Mouse (Mus musculus): ENCODE results near the gene Myo1b. TPM values are rescaled to one million over a fixed set of nuclear protein-coding genes. Genes with fewer than 3 reads are reported as not detected.

Myo1b gene
- polyA plus RNA-seq, 1 experiment from 2014 or later = 87.7 TPM

DNA sequence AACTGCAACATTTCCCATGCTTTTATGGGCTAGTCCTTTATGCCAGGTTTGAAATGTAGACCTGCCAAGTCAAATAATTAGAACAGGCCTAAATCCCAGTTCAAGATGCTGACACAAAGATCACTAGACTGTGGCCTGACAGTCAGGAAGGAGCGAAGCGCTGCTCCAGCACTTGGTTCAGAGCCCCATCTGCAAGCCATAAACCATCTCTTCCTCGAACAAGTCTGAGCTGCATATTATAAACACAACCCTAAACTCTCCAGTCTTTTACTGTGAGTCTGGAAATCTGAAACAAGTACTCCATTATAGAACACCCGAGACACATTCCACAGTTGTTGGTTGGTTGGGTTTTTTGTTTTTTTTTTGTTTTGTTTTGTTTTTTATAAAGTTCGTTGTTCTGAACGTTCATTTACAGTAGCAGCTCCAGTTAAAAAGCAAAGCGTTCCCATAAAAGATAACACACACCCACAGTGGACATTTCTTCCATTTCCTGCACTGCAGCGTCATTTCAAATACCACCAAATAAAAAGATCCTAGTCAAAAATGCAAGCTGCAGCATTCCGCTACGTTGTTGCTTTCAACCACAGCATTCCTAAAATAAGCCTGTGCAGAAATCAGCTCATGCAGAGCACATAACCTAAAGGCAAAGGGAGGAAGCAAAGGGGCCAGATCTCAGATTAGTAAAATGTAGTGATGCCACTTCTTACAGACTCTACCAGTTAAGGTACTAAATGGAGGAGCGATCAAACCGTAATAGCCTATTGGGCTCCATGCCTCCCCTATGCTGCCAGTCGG, 94.0 kb downstream of the Myo1b start:
- Histone ChIP-seq H3K27me3 (replicated peaks; ENCODE audit: control insufficient read depth, insufficient read depth, low read length) (no peaks in the 10 kb centered on the region), H3K9me3 (ENCODE audit: control insufficient read depth, low read length) (no peaks in the 10 kb centered on the region), H3K27ac (replicated peaks; ENCODE audit: low read depth, low read length) (peak overlapping the region; percentile 65), H3K4me1 (ENCODE audit: control insufficient read depth, insufficient read depth, low read length) (peaks cover 25% of the 10 kb centered on the region), H3K9ac (ENCODE audit: low read depth, low read length) (no peak overlapping the region), H3K4me3 (ENCODE audit: low read depth, low read length) (no peak overlapping the region), H3K36me3 (ENCODE audit: control insufficient read depth, insufficient read depth, low read length) (0 out of 2 replicates have a peak, but pooled peaks cover 5% of the 10 kb centered on the region), H3K4me2 (ENCODE audit: low read depth, low read length) (no peak overlapping the region; the same call in 1 of the 2 replicates)
- ATAC-seq (ENCODE audit: low read depth) = 0 out of 2 replicates have a peak, but pooled peaks have one; percentile 30
- WGBS = 41% methylated on average over 13 of the region's 13 CpGs
- peak; percentile 63 for DNase-seq (ENCODE audit: low spot score)

DNA sequence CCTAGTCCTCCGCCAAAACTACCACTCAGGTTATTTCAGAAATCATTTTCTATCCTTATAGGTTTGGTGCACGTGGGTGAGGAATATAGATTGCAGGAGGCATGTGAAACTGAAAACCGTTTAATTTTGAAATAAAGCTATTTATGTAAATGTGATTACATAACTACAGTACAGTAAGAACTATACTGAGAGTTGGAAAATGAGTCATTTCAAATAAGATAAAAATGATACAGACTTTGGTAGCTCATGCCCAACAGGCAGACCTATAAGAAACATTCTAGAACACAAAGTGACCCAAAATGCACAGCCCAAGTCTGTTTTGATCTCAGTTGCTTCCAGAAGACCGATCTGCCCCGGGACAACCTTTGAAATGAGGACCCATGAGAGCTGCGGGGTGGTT, 95.4 kb downstream of the Myo1b start:
- Histone ChIP-seq H3K4me3 (ENCODE audit: low read depth, low read length) (no peak overlapping the region), H3K4me1 (ENCODE audit: control insufficient read depth, insufficient read depth, low read length) (peaks cover 25% of the 10 kb centered on the region), H3K4me2 (ENCODE audit: low read depth, low read length) (no peak overlapping the region), H3K27me3 (replicated peaks; ENCODE audit: control insufficient read depth, insufficient read depth, low read length) (no peaks in the 10 kb centered on the region), H3K36me3 (ENCODE audit: control insufficient read depth, insufficient read depth, low read length) (0 out of 2 replicates have a peak, but pooled peaks cover 5% of the 10 kb centered on the region), H3K9ac (ENCODE audit: low read depth, low read length) (no peak overlapping the region), H3K27ac (replicated peaks; ENCODE audit: low read depth, low read length) (0 out of 2 replicates have a peak overlapping the region, but pooled peaks have one; percentile 65), H3K9me3 (ENCODE audit: control insufficient read depth, low read length) (no peaks in the 10 kb centered on the region)
- 87% methylated on average over 6 of the region's 6 CpGs for WGBS
- DNase-seq (ENCODE audit: low spot score) (no peak), ATAC-seq (ENCODE audit: low read depth) (no peak)

DNA sequence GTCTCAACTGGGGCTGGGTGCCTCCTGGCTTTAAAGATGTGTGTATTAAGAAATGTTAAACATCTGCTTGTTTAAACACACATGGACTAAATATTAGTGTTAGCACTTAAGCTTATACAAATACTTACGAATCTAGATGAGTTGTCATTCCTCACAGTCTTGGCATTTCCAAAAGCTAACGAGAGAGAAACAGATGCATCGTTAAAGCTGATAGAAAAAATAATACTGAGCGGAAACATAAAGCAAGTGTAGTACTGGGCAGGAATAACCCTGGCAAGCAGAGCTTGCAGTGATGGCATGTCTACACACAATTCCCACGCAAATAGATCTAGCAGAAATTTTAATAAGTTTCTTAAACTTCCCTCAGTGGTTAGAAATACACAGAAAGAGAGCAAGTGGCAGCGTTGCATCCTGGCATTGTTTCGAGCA, 95.8 kb downstream of the Myo1b start:
- Histone ChIP-seq H3K4me3 (ENCODE audit: low read depth, low read length) (no peak overlapping the region), H3K27me3 (replicated peaks; ENCODE audit: control insufficient read depth, insufficient read depth, low read length) (no peaks in the 10 kb centered on the region), H3K4me1 (ENCODE audit: control insufficient read depth, insufficient read depth, low read length) (peaks cover 25% of the 10 kb centered on the region), H3K27ac (replicated peaks; ENCODE audit: low read depth, low read length) (no peak overlapping the region), H3K4me2 (ENCODE audit: low read depth, low read length) (no peak overlapping the region), H3K9ac (ENCODE audit: low read depth, low read length) (no peak overlapping the region), H3K36me3 (ENCODE audit: control insufficient read depth, insufficient read depth, low read length) (0 out of 2 replicates have a peak, but pooled peaks cover 5% of the 10 kb centered on the region), H3K9me3 (ENCODE audit: control insufficient read depth, low read length) (no peaks in the 10 kb centered on the region)
- no peak for DNase-seq (ENCODE audit: low spot score)
- no peak for ATAC-seq (ENCODE audit: low read depth)
- WGBS = 73% methylated on average over 7 of the region's 7 CpGs

DNA sequence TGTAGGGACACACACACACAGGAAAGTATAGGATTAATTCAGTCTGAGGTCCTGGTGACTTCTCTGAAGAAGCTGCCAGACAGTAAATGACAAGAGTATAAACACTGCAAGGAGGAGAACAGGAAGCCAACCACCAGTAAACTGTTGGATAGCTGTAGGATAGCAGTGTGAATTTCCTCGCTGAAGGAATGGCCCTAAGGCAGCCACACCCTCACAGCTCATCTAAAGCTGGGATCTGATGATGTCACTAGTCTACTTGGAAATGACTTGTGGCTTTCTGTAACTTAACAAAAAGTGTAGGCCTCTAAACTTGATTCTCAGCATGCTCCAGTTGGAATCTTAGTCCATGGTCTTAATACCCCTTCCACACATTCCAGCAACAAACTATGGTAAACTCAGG, 100.2 kb downstream of the Myo1b start:
- H3K4me3 ChIP-seq (ENCODE audit: low read depth, low read length) = no peak overlapping the region
- ATAC-seq (ENCODE audit: low read depth) = no peak
- 68% methylated on average over 1 of the region's 1 CpGs for WGBS
- H3K36me3 ChIP-seq (ENCODE audit: control insufficient read depth, insufficient read depth, low read length) = 0 out of 2 replicates have a peak, but pooled peaks cover 6% of the 10 kb centered on the region
- no peaks in the 10 kb centered on the region for H3K27me3 ChIP-seq (replicated peaks; ENCODE audit: control insufficient read depth, insufficient read depth, low read length)
- H3K4me2 ChIP-seq (ENCODE audit: low read depth, low read length) = no peak overlapping the region
- H3K9ac ChIP-seq (ENCODE audit: low read depth, low read length) = no peak overlapping the region
- DNase-seq (ENCODE audit: low spot score) = no peak
- H3K9me3 ChIP-seq (ENCODE audit: control insufficient read depth, low read length) = no peaks in the 10 kb centered on the region
- no peak overlapping the region for H3K27ac ChIP-seq (replicated peaks; ENCODE audit: low read depth, low read length)
- peaks cover 5% of the 10 kb centered on the region; the same call in 1 of the 2 replicates for H3K4me1 ChIP-seq (ENCODE audit: control insufficient read depth, insufficient read depth, low read length)

DNA sequence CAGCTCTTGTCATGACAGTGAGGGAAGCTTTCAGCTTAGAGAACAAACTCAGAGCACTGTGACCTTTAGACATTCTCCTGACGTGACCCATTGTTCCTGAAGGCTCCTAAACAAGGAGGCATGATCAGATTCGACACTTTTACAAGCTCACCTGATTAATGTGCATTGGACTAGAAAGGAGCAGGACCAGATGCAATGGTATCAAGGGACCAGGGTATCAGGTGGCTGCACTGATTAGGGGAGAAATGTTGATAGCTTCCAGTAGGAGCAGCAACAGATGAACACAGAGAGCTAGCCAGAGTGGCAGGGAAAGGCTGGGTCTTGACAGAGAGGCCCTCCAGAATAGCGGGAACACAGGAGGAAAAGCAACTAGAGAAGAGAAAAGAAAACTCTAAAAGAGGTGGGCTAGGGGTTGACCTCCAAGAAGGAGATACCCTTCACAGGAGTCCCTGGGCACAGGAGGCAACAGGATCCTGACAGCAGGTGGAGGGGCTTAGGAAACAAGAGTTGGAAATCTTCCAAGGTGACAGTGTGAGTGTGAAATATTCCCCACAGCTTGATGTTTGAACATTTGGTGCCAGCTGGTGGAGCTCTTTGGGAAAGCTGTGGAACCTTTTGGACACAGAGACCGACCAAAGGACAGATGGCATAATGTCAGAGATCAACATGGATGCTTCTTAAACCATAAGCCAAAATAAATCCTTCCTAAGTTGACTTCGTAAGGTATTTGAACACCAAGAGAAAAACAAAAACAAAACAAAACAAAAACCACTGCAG, 100.8 kb downstream of the Myo1b start:
- Histone ChIP-seq H3K9ac (ENCODE audit: low read depth, low read length) (no peak overlapping the region), H3K36me3 (ENCODE audit: control insufficient read depth, insufficient read depth, low read length) (0 out of 2 replicates have a peak, but pooled peaks cover 6% of the 10 kb centered on the region), H3K4me3 (ENCODE audit: low read depth, low read length) (no peak overlapping the region), H3K4me2 (ENCODE audit: low read depth, low read length) (no peak overlapping the region), H3K4me1 (ENCODE audit: control insufficient read depth, insufficient read depth, low read length) (peaks cover 2% of the 10 kb centered on the region; the same call in 1 of the 2 replicates), H3K9me3 (ENCODE audit: control insufficient read depth, low read length) (no peaks in the 10 kb centered on the region), H3K27ac (replicated peaks; ENCODE audit: low read depth, low read length) (no peak overlapping the region), H3K27me3 (replicated peaks; ENCODE audit: control insufficient read depth, insufficient read depth, low read length) (no peaks in the 10 kb centered on the region)
- 81% methylated on average over 5 of the region's 5 CpGs for WGBS
- DNase-seq (ENCODE audit: low spot score) = peak; percentile 54
- ATAC-seq (ENCODE audit: low read depth) = peak; percentile 71; the same call in 1 of the 2 replicates

DNA sequence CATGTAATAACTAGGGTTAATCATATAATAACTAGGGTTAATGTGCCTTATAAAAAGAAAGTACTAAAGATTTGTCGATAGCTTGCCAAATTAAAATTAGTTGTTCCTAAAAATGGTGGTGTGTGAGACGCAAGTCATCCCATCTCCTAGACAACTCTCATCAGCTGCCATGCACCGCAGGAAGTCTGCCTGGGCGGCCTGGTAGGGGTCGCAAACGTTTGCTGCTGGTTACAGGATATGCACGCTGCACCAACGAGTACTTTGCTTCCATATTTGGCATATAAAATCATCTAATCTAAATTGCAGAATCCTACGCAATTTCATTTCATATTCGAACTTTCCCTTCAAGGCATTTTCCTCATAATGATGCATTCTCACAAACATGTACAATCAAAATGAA, 107.0 kb downstream of the Myo1b start:
- H3K27me3 ChIP-seq (replicated peaks; ENCODE audit: control insufficient read depth, insufficient read depth, low read length) = no peaks in the 10 kb centered on the region
- no peak overlapping the region for H3K9ac ChIP-seq (ENCODE audit: low read depth, low read length)
- H3K36me3 ChIP-seq (ENCODE audit: control insufficient read depth, insufficient read depth, low read length) = 0 out of 2 replicates have a peak, but pooled peaks cover 6% of the 10 kb centered on the region
- H3K4me3 ChIP-seq (ENCODE audit: low read depth, low read length) = no peak overlapping the region
- 78% methylated on average over 10 of the region's 10 CpGs for WGBS
- ATAC-seq (ENCODE audit: low read depth) = no peak
- H3K4me1 ChIP-seq (ENCODE audit: control insufficient read depth, insufficient read depth, low read length) = no peaks in the 10 kb centered on the region
- H3K9me3 ChIP-seq (ENCODE audit: control insufficient read depth, low read length) = no peaks in the 10 kb centered on the region
- no peak overlapping the region for H3K27ac ChIP-seq (replicated peaks; ENCODE audit: low read depth, low read length)
- no peak overlapping the region for H3K4me2 ChIP-seq (ENCODE audit: low read depth, low read length)
- DNase-seq (ENCODE audit: low spot score) = no peak

DNA sequence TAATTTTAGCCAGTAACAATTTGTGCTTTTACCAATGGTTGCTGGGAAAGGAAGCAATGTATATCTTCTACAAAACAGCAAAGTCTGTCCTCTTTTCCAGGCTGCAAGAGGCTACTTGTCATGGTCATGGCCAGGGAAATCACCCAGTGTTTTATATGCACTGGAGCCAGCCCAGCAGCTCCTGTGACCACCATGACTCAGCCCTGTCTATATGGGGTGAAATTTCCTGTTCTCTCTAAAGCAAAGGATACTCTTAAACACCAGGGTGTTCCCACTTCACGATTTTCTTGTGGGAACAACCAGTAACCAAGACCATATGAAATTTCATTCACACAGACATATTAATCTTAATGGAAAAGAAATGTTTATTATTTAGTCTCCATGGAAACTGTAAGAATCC, 107.6 kb downstream of the Myo1b start:
- no peak overlapping the region for H3K27ac ChIP-seq (replicated peaks; ENCODE audit: low read depth, low read length)
- no peaks in the 10 kb centered on the region for H3K4me1 ChIP-seq (ENCODE audit: control insufficient read depth, insufficient read depth, low read length)
- no peak overlapping the region for H3K9ac ChIP-seq (ENCODE audit: low read depth, low read length)
- ATAC-seq (ENCODE audit: low read depth) (no peak), DNase-seq (ENCODE audit: low spot score) (no peak)
- H3K4me2 ChIP-seq (ENCODE audit: low read depth, low read length) = no peak overlapping the region
- H3K9me3 ChIP-seq (ENCODE audit: control insufficient read depth, low read length) = no peaks in the 10 kb centered on the region
- H3K36me3 ChIP-seq (ENCODE audit: control insufficient read depth, insufficient read depth, low read length) = 0 out of 2 replicates have a peak, but pooled peaks cover 6% of the 10 kb centered on the region
- 46% methylated on average over 1 of the region's 1 CpGs for WGBS
- no peaks in the 10 kb centered on the region for H3K27me3 ChIP-seq (replicated peaks; ENCODE audit: control insufficient read depth, insufficient read depth, low read length)
- no peak overlapping the region for H3K4me3 ChIP-seq (ENCODE audit: low read depth, low read length)

DNA sequence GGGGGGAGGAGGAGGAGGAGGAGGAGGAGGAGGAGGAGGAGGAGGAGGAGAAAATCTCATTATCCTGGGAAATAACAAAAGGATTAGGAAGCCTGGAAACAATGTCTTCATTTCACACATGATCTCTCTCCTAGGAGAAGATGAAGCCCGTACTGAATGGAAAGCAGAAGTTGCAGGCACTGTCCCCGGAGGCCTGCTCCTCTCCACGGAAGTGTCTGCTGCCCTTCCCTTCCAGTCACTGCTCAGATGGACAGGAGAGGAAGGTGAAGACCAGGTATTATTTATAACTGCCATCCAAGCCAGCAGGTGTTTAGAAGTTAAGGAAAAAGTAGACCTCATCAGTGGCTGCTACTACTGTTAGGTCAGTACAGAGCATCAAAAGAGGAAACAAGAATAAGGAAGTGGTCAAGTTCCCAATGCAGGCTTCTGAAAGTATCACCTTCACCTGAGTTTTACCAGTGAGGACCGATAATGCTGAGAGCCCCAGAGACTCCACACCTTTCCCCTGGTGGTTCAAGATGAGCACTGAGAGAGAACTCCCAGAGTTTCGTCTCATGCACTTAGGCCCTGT, 110.7 kb downstream of the Myo1b start:
- H3K4me2 ChIP-seq (ENCODE audit: low read depth, low read length) = no peak overlapping the region
- ATAC-seq (ENCODE audit: low read depth) = no peak
- H3K4me3 ChIP-seq (ENCODE audit: low read depth, low read length) = no peak overlapping the region
- DNase-seq (ENCODE audit: low spot score) = no peak
- H3K4me1 ChIP-seq (ENCODE audit: control insufficient read depth, insufficient read depth, low read length) = no peaks in the 10 kb centered on the region
- H3K36me3 ChIP-seq (ENCODE audit: control insufficient read depth, insufficient read depth, low read length) = peaks cover 13% of the 10 kb centered on the region
- H3K9me3 ChIP-seq (ENCODE audit: control insufficient read depth, low read length) = no peaks in the 10 kb centered on the region
- WGBS = 71% methylated on average over 5 of the region's 5 CpGs
- no peak overlapping the region for H3K27ac ChIP-seq (replicated peaks; ENCODE audit: low read depth, low read length)
- no peaks in the 10 kb centered on the region for H3K27me3 ChIP-seq (replicated peaks; ENCODE audit: control insufficient read depth, insufficient read depth, low read length)
- H3K9ac ChIP-seq (ENCODE audit: low read depth, low read length) = no peak overlapping the region
